Mouse (Mus musculus): ENCODE measurements around the gene Slc22a20. TPM values are rescaled to one million over a fixed set of nuclear protein-coding genes. Genes with fewer than 3 reads are reported as not detected.

Slc22a20 gene
- polyA plus RNA-seq, 1 experiment from 2014 or later = not detected

DNA sequence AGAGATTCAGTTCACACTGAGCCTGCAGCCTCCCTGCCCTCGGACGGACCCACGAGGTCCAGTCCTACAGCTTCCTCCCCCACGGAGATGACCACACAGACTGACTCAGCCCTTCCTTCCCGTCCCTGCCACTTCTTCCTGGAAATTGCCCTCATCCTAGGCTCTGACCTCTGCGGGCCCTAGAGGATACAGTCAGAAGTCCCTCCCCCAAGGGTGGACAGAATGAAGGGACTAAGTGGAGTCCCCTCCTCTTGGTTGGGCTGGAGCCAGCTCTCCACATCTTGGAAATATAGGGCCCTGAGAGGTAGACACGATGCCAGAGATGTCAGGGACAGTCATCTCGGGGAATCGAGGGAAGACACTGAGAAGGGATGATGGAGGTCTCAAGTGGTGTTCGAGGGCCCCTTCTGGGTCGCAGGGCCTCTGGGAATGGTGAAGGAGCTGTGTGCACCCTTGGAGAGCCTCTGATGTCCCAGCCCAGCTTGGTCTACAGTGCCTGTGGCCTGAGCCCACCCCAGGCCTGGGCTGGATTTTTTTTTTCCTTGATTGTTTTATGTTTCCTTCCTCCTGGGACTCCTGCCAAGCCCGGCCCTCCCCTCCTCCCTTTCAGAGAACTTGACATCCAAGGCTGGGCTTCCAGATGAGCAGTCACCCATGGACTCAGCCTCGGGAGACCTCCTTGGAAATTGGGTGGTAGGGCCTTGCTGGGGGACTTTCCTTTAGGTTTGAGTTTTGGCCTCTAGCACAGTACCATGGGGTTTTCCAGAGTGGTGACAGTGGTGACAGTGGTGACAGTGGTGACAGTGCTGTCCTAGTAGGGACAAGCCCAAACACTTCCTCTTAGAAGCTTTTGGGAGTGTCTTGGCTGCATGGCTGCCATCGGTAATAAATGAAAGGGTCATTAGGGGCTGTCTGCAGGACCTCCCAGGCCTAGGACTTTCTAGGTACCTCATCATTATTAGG, 56.0 kb downstream of the Slc22a20 start:
- Histone ChIP-seq H3K9ac (ENCODE audit: low read length) (no peak overlapping the region), H3K27ac (ENCODE audit: low read depth) (peak overlapping the region; percentile 10; the same call in 1 of the 2 replicates), H3K4me3 (ENCODE audit: low read depth, low read length) (no peak overlapping the region), H3K4me1 (replicated peaks; ENCODE audit: control insufficient read depth, insufficient read depth, low read length) (peaks cover 29% of the 10 kb centered on the region), H3K36me3 (ENCODE audit: control insufficient read depth, insufficient read depth, low read length) (no peaks in the 10 kb centered on the region), H3K27me3 (replicated peaks; ENCODE audit: control insufficient read depth, insufficient read depth, low read length) (no peaks in the 10 kb centered on the region), H3K4me2 (ENCODE audit: low read length) (no peak overlapping the region), H3K9me3 (ENCODE audit: control insufficient read depth, low read length) (no peaks in the 10 kb centered on the region)
- ATAC-seq (replicated peaks; ENCODE audit: low FRiP score, low TSS enrichment, low read depth) = no peak
- peak; percentile 64 for DNase-seq (ENCODE audit: low spot score)
- 49% methylated on average over 14 of the region's 14 CpGs for WGBS

GRCm38 (mm10) chr19:5928546-5928945, 57.4 kb downstream of the Slc22a20 start:
- H3K4me1 ChIP-seq (replicated peaks; ENCODE audit: control insufficient read depth, insufficient read depth, low read length) = peaks cover 31% of the 10 kb centered on the region
- no peak overlapping the region for H3K4me2 ChIP-seq (ENCODE audit: low read length)
- 43% methylated on average over 3 of the region's 3 CpGs for WGBS
- no peaks in the 10 kb centered on the region for H3K36me3 ChIP-seq (ENCODE audit: control insufficient read depth, insufficient read depth, low read length)
- no peaks in the 10 kb centered on the region for H3K27me3 ChIP-seq (replicated peaks; ENCODE audit: control insufficient read depth, insufficient read depth, low read length)
- no peak overlapping the region for H3K4me3 ChIP-seq (ENCODE audit: low read depth, low read length)
- ATAC-seq (replicated peaks; ENCODE audit: low FRiP score, low TSS enrichment, low read depth) = no peak
- H3K9me3 ChIP-seq (ENCODE audit: control insufficient read depth, low read length) = no peaks in the 10 kb centered on the region
- no peak overlapping the region for H3K9ac ChIP-seq (ENCODE audit: low read length)
- DNase-seq (ENCODE audit: low spot score) = no peak
- H3K27ac ChIP-seq (ENCODE audit: low read depth) = no peak overlapping the region

DNA sequence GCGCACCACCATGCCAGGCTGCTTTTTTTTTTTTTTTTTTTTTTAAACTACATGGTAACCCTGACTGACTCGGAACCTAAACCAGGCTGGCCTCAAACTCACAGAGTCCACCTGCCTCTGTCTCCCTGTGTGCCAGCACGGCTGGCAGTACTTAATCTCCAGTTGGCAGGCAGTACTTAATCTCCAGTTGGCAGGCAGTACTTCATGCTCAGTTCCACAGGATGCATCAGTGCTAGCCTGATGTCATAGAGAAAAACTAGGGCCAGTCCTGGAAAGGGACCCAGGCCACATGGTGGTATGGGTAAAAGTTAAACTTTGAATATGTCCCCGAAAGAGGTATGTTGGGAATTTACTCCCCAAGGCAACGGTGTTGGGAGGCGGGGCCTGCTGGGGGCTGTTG, 57.8 kb downstream of the Slc22a20 start:
- Histone ChIP-seq H3K27ac (ENCODE audit: low read depth) (no peak overlapping the region), H3K4me3 (ENCODE audit: low read depth, low read length) (no peak overlapping the region)
- WGBS = 64% methylated on average over 6 of the region's 6 CpGs

DNA sequence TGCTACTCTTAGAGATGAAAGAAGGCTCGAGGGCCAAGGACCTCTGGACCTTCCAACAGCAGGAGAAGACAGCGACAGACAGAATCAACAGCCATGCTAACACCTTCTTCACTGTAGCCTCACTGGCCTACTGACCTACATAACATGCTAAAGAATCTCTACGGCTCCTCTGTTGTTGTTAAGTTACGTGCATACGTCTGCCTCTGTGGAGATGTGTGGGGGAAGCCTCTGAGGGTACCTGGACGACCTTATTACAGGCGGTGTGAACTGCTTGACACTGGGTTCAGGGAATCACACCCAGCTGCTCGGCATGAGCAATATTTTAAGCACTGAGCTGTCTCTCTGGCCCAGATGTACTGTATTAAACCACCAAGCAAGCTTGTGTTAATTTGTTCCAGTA, 58.4 kb downstream of the Slc22a20 start:
- no peaks in the 10 kb centered on the region for H3K9me3 ChIP-seq (ENCODE audit: control insufficient read depth, low read length)
- no peak overlapping the region for H3K9ac ChIP-seq (ENCODE audit: low read length)
- no peaks in the 10 kb centered on the region for H3K36me3 ChIP-seq (ENCODE audit: control insufficient read depth, insufficient read depth, low read length)
- DNase-seq (ENCODE audit: low spot score) = no peak
- no peak overlapping the region for H3K4me2 ChIP-seq (ENCODE audit: low read length)
- peaks cover 31% of the 10 kb centered on the region for H3K4me1 ChIP-seq (replicated peaks; ENCODE audit: control insufficient read depth, insufficient read depth, low read length)
- no peak for ATAC-seq (replicated peaks; ENCODE audit: low FRiP score, low TSS enrichment, low read depth)
- H3K27ac ChIP-seq (ENCODE audit: low read depth) = no peak overlapping the region
- H3K27me3 ChIP-seq (replicated peaks; ENCODE audit: control insufficient read depth, insufficient read depth, low read length) = no peaks in the 10 kb centered on the region
- no peak overlapping the region for H3K4me3 ChIP-seq (ENCODE audit: low read depth, low read length)
- WGBS = 63% methylated on average over 8 of the region's 8 CpGs

More for the DNA sequence above, 57.8 kb downstream of the Slc22a20 start:
- H3K9me3 ChIP-seq (ENCODE audit: control insufficient read depth, low read length) = no peaks in the 10 kb centered on the region
- peaks cover 31% of the 10 kb centered on the region for H3K4me1 ChIP-seq (replicated peaks; ENCODE audit: control insufficient read depth, insufficient read depth, low read length)
- no peak overlapping the region for H3K9ac ChIP-seq (ENCODE audit: low read length)
- DNase-seq (ENCODE audit: low spot score) (no peak), ATAC-seq (replicated peaks; ENCODE audit: low FRiP score, low TSS enrichment, low read depth) (no peak)
- H3K27me3 ChIP-seq (replicated peaks; ENCODE audit: control insufficient read depth, insufficient read depth, low read length) = no peaks in the 10 kb centered on the region
- H3K36me3 ChIP-seq (ENCODE audit: control insufficient read depth, insufficient read depth, low read length) = no peaks in the 10 kb centered on the region
- no peak overlapping the region for H3K4me2 ChIP-seq (ENCODE audit: low read length)

DNA sequence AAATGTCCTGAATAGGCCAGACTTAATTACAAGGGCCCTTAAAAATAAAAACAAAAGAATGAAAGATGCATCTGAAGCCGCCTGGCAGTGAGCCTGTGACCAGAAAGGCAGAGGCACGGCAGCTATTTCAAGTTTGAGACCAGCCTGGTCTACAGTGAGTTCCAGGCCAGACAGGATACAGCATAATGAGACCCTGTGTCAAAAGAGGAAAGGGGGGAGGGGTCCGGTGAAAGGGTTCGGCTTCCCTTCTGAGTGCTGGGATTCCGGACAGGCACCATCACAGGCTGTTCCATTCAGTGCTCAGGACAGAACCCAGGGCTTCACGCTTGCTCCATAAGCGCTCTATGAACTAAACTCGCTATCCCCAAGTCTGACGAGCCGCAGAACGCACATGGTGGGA, 58.9 kb downstream of the Slc22a20 start:
- no peak for ATAC-seq (replicated peaks; ENCODE audit: low FRiP score, low TSS enrichment, low read depth)
- DNase-seq (ENCODE audit: low spot score) = no peak
- no peak overlapping the region for H3K4me2 ChIP-seq (ENCODE audit: low read length)
- no peaks in the 10 kb centered on the region for H3K36me3 ChIP-seq (ENCODE audit: control insufficient read depth, insufficient read depth, low read length)
- H3K27me3 ChIP-seq (replicated peaks; ENCODE audit: control insufficient read depth, insufficient read depth, low read length) = no peaks in the 10 kb centered on the region
- H3K9me3 ChIP-seq (ENCODE audit: control insufficient read depth, low read length) = no peaks in the 10 kb centered on the region
- H3K27ac ChIP-seq (ENCODE audit: low read depth) = no peak overlapping the region
- no peak overlapping the region for H3K4me3 ChIP-seq (ENCODE audit: low read depth, low read length)
- 74% methylated on average over 11 of the region's 11 CpGs for WGBS
- peaks cover 35% of the 10 kb centered on the region for H3K4me1 ChIP-seq (replicated peaks; ENCODE audit: control insufficient read depth, insufficient read depth, low read length)
- no peak overlapping the region for H3K9ac ChIP-seq (ENCODE audit: low read length)

DNA sequence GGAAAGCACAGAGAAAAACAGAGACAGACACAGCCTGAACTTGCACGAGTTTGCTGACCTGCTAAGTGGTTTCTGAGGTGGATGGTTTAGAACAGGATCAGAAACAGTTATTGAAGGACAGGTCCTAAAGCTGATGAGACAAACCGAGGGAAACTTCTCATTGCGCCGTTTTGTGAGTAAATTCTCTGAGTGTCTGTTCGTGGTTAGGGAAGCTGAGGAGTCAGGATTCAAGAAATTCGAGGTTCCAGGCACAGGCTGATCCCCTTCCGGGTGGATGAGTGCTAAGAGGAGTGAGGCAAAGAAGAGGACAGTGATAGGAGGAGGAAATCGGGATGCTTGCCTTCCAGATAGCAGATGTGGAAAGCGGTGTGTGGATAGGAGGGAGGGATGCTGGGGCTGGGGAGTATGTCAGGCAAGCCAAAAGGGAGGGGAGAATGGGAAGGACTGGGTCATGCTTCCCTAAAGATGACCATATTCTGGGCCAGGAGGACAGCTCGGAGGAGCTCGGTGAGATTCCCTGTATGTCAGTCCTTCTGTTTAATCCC, 60.6 kb downstream of the Slc22a20 start:
- Histone ChIP-seq H3K9ac (ENCODE audit: low read length) (no peak overlapping the region), H3K4me3 (ENCODE audit: low read depth, low read length) (peak overlapping the region; percentile 64), H3K4me2 (ENCODE audit: low read length) (peak overlapping the region; percentile 98), H3K36me3 (ENCODE audit: control insufficient read depth, insufficient read depth, low read length) (no peaks in the 10 kb centered on the region), H3K27me3 (replicated peaks; ENCODE audit: control insufficient read depth, insufficient read depth, low read length) (no peaks in the 10 kb centered on the region), H3K9me3 (ENCODE audit: control insufficient read depth, low read length) (no peaks in the 10 kb centered on the region), H3K27ac (ENCODE audit: low read depth) (peak overlapping the region; percentile 62; the same call in 1 of the 2 replicates), H3K4me1 (replicated peaks; ENCODE audit: control insufficient read depth, insufficient read depth, low read length) (peaks cover 39% of the 10 kb centered on the region)
- DNase-seq (ENCODE audit: low spot score) (peak; percentile 51), ATAC-seq (replicated peaks; ENCODE audit: low FRiP score, low TSS enrichment, low read depth) (no peak)
- WGBS = 34% methylated on average over 11 of the region's 11 CpGs

- peak; percentile 91 for ATAC-seq (replicated peaks; ENCODE audit: low FRiP score, low TSS enrichment, low read depth)
- DNase-seq (ENCODE audit: low spot score) = no peak
- Histone ChIP-seq H3K27me3 (replicated peaks; ENCODE audit: control insufficient read depth, insufficient read depth, low read length) (no peaks in the 10 kb centered on the region), H3K4me1 (replicated peaks; ENCODE audit: control insufficient read depth, insufficient read depth, low read length) (peaks cover 32% of the 10 kb centered on the region), H3K4me2 (ENCODE audit: low read length) (peak within 1 kb of the TSS; percentile 98), H3K36me3 (ENCODE audit: control insufficient read depth, insufficient read depth, low read length) (no peaks in the 10 kb centered on the region), H3K9me3 (ENCODE audit: control insufficient read depth, low read length) (no peaks in the 10 kb centered on the region), H3K27ac (ENCODE audit: low read depth) (peak within 1 kb of the TSS; percentile 77), H3K9ac (ENCODE audit: low read length) (peak within 1 kb of the TSS; percentile 53), H3K4me3 (ENCODE audit: low read depth, low read length) (peak within 1 kb of the TSS; percentile 64)
- under 1% methylated on average over 18 of the region's 18 CpGs for WGBS
These were observed 61.2 kb downstream of the Slc22a20 start, which contains the start of gene Cdc42ep2 for GRCm38 (mm10) chr19:5924713-5925093. TSS of gene Cdc42ep2 (minus strand) at chr19:5924816.

DNA sequence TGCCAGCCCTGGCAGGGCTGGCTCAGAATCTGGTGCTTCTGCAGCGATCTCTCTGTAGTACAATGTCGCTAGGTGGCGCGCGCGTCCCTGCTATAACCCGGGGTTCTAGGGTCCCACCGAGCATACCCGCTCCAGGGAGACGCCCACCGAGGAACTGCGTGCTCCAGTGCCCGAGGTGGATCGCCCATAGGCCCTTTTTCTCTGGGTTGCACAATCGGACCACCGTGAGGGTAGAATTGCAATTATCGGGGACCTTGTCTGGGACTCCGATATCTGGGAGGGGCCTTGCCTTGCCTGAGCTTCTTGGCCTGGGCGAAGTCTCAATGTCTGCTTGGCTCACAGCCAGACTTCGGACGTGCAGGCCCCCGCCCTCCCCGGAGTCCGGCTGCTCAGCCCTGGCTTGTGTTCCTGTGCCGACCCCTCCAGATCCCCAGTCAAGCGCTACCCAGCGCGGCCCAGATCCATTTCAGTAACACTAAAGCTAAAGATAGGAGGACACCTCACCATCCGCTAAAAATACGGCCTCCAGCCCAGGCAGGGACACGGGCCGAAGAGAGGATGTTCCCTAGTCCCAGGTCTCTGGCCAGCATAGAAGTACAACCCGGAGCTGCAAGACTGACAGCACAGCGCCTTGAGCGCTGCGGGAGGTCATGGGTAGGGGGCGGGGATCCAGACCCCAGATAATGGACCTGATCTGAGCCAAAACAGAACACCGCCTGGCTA, 61.8 kb downstream of the Slc22a20 start:
- WGBS = under 1% methylated on average over 38 of the region's 38 CpGs
- H3K36me3 ChIP-seq (ENCODE audit: control insufficient read depth, insufficient read depth, low read length) = no peaks in the 10 kb centered on the region
- DNase-seq (ENCODE audit: low spot score) (peak; percentile 99), ATAC-seq (replicated peaks; ENCODE audit: low FRiP score, low TSS enrichment, low read depth) (peak; percentile 80)
- H3K27me3 ChIP-seq (replicated peaks; ENCODE audit: control insufficient read depth, insufficient read depth, low read length) = no peaks in the 10 kb centered on the region
- peaks cover 27% of the 10 kb centered on the region for H3K4me1 ChIP-seq (replicated peaks; ENCODE audit: control insufficient read depth, insufficient read depth, low read length)
- H3K4me2 ChIP-seq (ENCODE audit: low read length) = peak overlapping the region; percentile 98
- peak overlapping the region; percentile 53 for H3K9ac ChIP-seq (ENCODE audit: low read length)
- peak overlapping the region; percentile 64 for H3K4me3 ChIP-seq (ENCODE audit: low read depth, low read length)
- peak overlapping the region; percentile 77 for H3K27ac ChIP-seq (ENCODE audit: low read depth)
- H3K9me3 ChIP-seq (ENCODE audit: control insufficient read depth, low read length) = no peaks in the 10 kb centered on the region

Measured in intestine, embryonic 14.5 days (tissue).